Mouse (Mus musculus) ovary, postnatal 10 days (tissue): ENCODE results near the gene Wbp11.

ENCODE experiments used
- DNase-seq: peaks from one replicate; pipeline ENCODE4 v3.0.0; 2022; ENCODE audit warnings: low spot score

Wbp11 gene

GRCm38 (mm10) chr6:136835352-136835751 is 7.3 kb upstream of the Wbp11 start, which contains the start of gene Smco3:
TSS of gene Smco3 (minus strand) at chr6:136835452.
- DNase-seq, result no peak

GRCm38 (mm10) chr6:136831712-136832111 is 3.7 kb upstream of the Wbp11 start:
- no peak for DNase-seq

- no peak for DNase-seq
Observed at GRCm38 (mm10) chr6:136828681-136829080, 648 bp upstream of the Wbp11 start.

- no peak for DNase-seq
Observed at GRCm38 (mm10) chr6:136827516-136827880, 535 bp downstream of the Wbp11 start, which contains the start of gene BC049715. TSS of gene BC049715 (plus strand) at chr6:136827626.

- DNase-seq, result no peak
Observed at GRCm38 (mm10) chr6:136827116-136827515, 917 bp downstream of the Wbp11 start.

GRCm38 (mm10) chr6:136824987-136825386 is 3.0 kb downstream of the Wbp11 start:
- no peak for DNase-seq

GRCm38 (mm10) chr6:136821086-136821485 is 6.9 kb downstream of the Wbp11 start:
- DNase-seq, result no peak

GRCm38 (mm10) chr6:136820381-136820780 is 7.7 kb downstream of the Wbp11 start:
- no peak for DNase-seq

- DNase-seq, result no peak
Observed at GRCm38 (mm10) chr6:136817549-136817948, 10.5 kb downstream of the Wbp11 start.

- no peak for DNase-seq
Observed at GRCm38 (mm10) chr6:136816826-136817225, 11.2 kb downstream of the Wbp11 start.

- no peak for DNase-seq
Observed at GRCm38 (mm10) chr6:136815381-136815780, 12.7 kb downstream of the Wbp11 start.

- no peak for DNase-seq
Observed at GRCm38 (mm10) chr6:136813117-136813516, 14.9 kb downstream of the Wbp11 start.

- no peak for DNase-seq
Observed at GRCm38 (mm10) chr6:136811196-136811595, 16.8 kb downstream of the Wbp11 start.

- no peak for DNase-seq
Observed at GRCm38 (mm10) chr6:136809673-136810072, 18.4 kb downstream of the Wbp11 start.

- no peak for DNase-seq
Observed at GRCm38 (mm10) chr6:136809077-136809476, 19.0 kb downstream of the Wbp11 start.

- no peak for DNase-seq
Observed at GRCm38 (mm10) chr6:136808631-136809046, 19.4 kb downstream of the Wbp11 start.

GRCm38 (mm10) chr6:136808014-136808417 is 20.0 kb downstream of the Wbp11 start, which contains the start of gene H2afj:
TSS of gene H2afj (plus strand) at chr6:136808244.
- peak; percentile 98 for DNase-seq

- no peak for DNase-seq
Observed at GRCm38 (mm10) chr6:136807395-136808013, 20.5 kb downstream of the Wbp11 start.

- DNase-seq, result no peak
Observed at GRCm38 (mm10) chr6:136806819-136807218, 21.2 kb downstream of the Wbp11 start.

GRCm38 (mm10) chr6:136805409-136805775 is 22.6 kb downstream of the Wbp11 start:
- no peak for DNase-seq

- DNase-seq, result no peak
Observed at GRCm38 (mm10) chr6:136804705-136805408, 23.2 kb downstream of the Wbp11 start.

GRCm38 (mm10) chr6:136803739-136804633 is 24.0 kb downstream of the Wbp11 start, which contains the start of gene Hist4h4:
TSS of gene Hist4h4 (minus strand) at chr6:136804415.
- DNase-seq, result peak; percentile 99
